Mouse (Mus musculus) heart, embryonic 16.5 days (tissue): ENCODE results near the gene Gm8126. TPM values are rescaled to one million over a fixed set of nuclear protein-coding genes. Genes with fewer than 3 reads are reported as not detected.
"Not testable (repeated sequence)": the region's sequence is repeated elsewhere in the genome, so short reads cannot be mapped to it uniquely, and the experiment has no call there.

Source experiments
- ATAC-seq: fragments of 200-750 bp; cut with Nextera tagmentation; replicated peaks from 2 replicates; pipeline ENCODE4 v1.8.0; 2017; ENCODE audit warnings: moderate number of reproducible peaks; ENCODE audit not compliant: insufficient read depth, low FRiP score; ENCODE audit errors: extremely low read depth
- H3K27ac ChIP-seq: fragments of 300-500 bp; sonication (generic); 2 replicates; pipeline ENCODE4 v1.5.1; 2014; ENCODE audit warnings: mild to moderate bottlenecking, low read length, control low read depth, moderate library complexity
- H3K27me3 ChIP-seq: fragments of 300-500 bp; sonication (generic); 2 replicates; pipeline ENCODE4 v1.6.1; 2014; ENCODE audit warnings: low read length, mixed read lengths; ENCODE audit not compliant: control insufficient read depth, insufficient read depth
- H3K36me3 ChIP-seq: fragments of 300-500 bp; sonication (generic); 2 replicates; pipeline ENCODE4 v1.6.1; 2014; ENCODE audit not compliant: control insufficient read depth, insufficient read depth
- H3K4me1 ChIP-seq: fragments of 300-500 bp; sonication (generic); 2 replicates; pipeline ENCODE4 v1.6.1; 2014; ENCODE audit warnings: low read length, mixed read lengths; ENCODE audit not compliant: control insufficient read depth, insufficient read depth
- H3K4me2 ChIP-seq: fragments of 300-500 bp; sonication (generic); 2 replicates; pipeline ENCODE4 v1.6.1; 2014; ENCODE audit warnings: low read depth, mild to moderate bottlenecking, control low read depth, low read length
- H3K4me3 ChIP-seq: fragments of 300-500 bp; sonication (generic); 2 replicates; pipeline ENCODE4 v1.5.1; 2014; ENCODE audit warnings: mild to moderate bottlenecking, control low read depth, low read length
- H3K9ac ChIP-seq: fragments of 300-500 bp; sonication (generic); 2 replicates; pipeline ENCODE4 v1.6.1; 2014; ENCODE audit warnings: low read length, control low read depth
- H3K9me3 ChIP-seq: fragments of 300-500 bp; sonication (generic); replicated peaks from 2 replicates; pipeline ENCODE4 v1.6.1; 2016; ENCODE audit warnings: low read length; ENCODE audit not compliant: control insufficient read depth
- WGBS: fragments of 180-500 bp; shearing (Covaris S2); extraction: QIAGEN DNeasy Blood & Tissue Kit; methylation state at CpG from one replicate; pipeline ENCODE4 v1.1.7; 2014; 5-methylcytosine and 5-hydroxymethylcytosine counted together
- polyA plus RNA-seq: library from polyadenylated mRNA; unstranded; fragments of >200 nt; fragmentation: Nextera tagmentation; extraction: Ambion mirVana; gene quantifications from 2 replicates; pipeline ENCODE4 v1.2.1, GENCODE M21; 2015

The Gm8126 gene
- polyA plus RNA-seq, 1 experiment from 2014 or later = not detected

GRCm38 (mm10) chr14:43273161-43273560, 14.7 kb downstream of the Gm8126 start:
- H3K9me3 ChIP-seq, H3K4me2 ChIP-seq, H3K27me3 ChIP-seq, ATAC-seq, H3K9ac ChIP-seq, H3K36me3 ChIP-seq, H3K4me3 ChIP-seq, H3K4me1 ChIP-seq, H3K27ac ChIP-seq: not testable (repeated sequence)
- 81% methylated on average over 1 of the region's 1 CpGs for WGBS

- not testable (repeated sequence) for H3K4me3 ChIP-seq, H3K4me2 ChIP-seq, H3K9ac ChIP-seq, ATAC-seq, H3K4me1 ChIP-seq, H3K27me3 ChIP-seq, H3K27ac ChIP-seq, H3K9me3 ChIP-seq, H3K36me3 ChIP-seq
- 72% methylated on average over 8 of the region's 8 CpGs for WGBS
Measured at GRCm38 (mm10) chr14:43274986-43275511, 16.6 kb downstream of the Gm8126 start, which contains the start of gene Gm9732. TSS of gene Gm9732 (plus strand) at chr14:43275036.

- H3K9ac ChIP-seq, H3K9me3 ChIP-seq, H3K36me3 ChIP-seq, H3K27ac ChIP-seq, ATAC-seq, H3K4me2 ChIP-seq, H3K27me3 ChIP-seq, H3K4me3 ChIP-seq, H3K4me1 ChIP-seq: not testable (repeated sequence)
- WGBS = 72% methylated on average over 1 of the region's 1 CpGs
Measured at GRCm38 (mm10) chr14:43275752-43276151, 17.3 kb downstream of the Gm8126 start.

DNA sequence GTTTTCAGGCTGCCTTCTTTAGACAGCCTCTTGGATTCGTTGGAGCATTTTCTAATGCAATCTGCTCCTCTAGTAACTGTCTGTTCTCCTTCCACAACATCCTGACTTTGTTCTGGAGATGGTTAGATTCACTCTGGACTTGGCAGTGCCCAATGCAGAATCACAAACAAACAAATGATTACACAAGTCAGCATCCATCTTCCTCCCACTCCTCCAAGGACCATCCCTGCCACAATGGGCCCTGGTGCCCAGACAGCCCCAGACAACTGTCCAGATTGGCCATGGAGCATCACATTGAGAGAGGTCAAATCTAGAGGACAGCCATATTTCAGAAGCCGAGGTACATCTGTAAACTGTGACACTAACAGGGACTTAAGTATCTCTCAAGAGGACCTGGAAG, 19.0 kb downstream of the Gm8126 start:
- not testable (repeated sequence) for H3K27ac ChIP-seq, H3K9ac ChIP-seq, H3K4me1 ChIP-seq, H3K4me2 ChIP-seq, H3K27me3 ChIP-seq, H3K9me3 ChIP-seq, H3K4me3 ChIP-seq, ATAC-seq, H3K36me3 ChIP-seq
- 42% methylated on average over 2 of the region's 2 CpGs for WGBS

- H3K4me1 ChIP-seq, H3K4me2 ChIP-seq, H3K9ac ChIP-seq, H3K27me3 ChIP-seq, H3K9me3 ChIP-seq, H3K36me3 ChIP-seq, H3K27ac ChIP-seq, ATAC-seq, H3K4me3 ChIP-seq: not testable (repeated sequence)
- 57% methylated on average over 4 of the region's 4 CpGs for WGBS
Measured at GRCm38 (mm10) chr14:43278146-43278545, 19.7 kb downstream of the Gm8126 start.

GRCm38 (mm10) chr14:43278681-43279080, 20.2 kb downstream of the Gm8126 start:
- not testable (repeated sequence) for H3K27ac ChIP-seq, H3K36me3 ChIP-seq, H3K4me3 ChIP-seq, H3K9me3 ChIP-seq, ATAC-seq, H3K4me2 ChIP-seq, H3K9ac ChIP-seq, H3K27me3 ChIP-seq, H3K4me1 ChIP-seq
- 75% methylated on average over 3 of the region's 3 CpGs for WGBS

DNA sequence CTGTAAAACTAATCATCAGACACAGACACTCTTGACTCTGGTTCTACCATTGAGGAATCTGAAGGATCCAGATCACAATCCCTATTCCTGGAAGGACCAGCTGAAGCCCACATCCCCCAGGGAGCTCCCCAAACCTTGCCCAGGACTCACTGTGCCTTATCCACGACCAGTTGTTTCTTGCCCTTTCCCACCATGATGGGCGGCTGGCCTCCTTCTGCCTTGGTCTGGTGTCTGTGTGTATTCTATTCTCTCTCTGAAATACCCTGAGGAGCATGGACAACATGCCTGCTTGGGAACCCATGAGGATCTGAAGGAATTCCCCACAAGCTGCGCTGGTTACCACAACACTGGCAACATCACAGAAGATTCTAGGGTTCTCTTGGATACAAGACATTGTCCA, 35.1 kb downstream of the Gm8126 start, which contains the start of gene Gm8127:
Gm8127 (minus strand) TSS at position 330 of the 400 bp plus-strand sequence.
- not testable (repeated sequence) for H3K4me3 ChIP-seq, H3K27me3 ChIP-seq, H3K9me3 ChIP-seq, H3K4me1 ChIP-seq, H3K36me3 ChIP-seq, H3K9ac ChIP-seq, H3K27ac ChIP-seq, H3K4me2 ChIP-seq, ATAC-seq
- 58% methylated on average over 3 of the region's 3 CpGs for WGBS

Other genes starting within 250 kb of the Gm8126 start
- not detected in 2 replicates for gene Gm10376, start 243.0 kb upstream of the Gm8126 start, polyA plus RNA-seq
- gene Gm8094, start 182.0 kb upstream of the Gm8126 start, polyA plus RNA-seq = 0.11 TPM in 1 of 2 replicates, not detected in the other
- gene Gm8104, start 158.0 kb upstream of the Gm8126 start, polyA plus RNA-seq = not detected in 2 replicates
- not detected in 2 replicates for gene Gm7233, start 78.8 kb upstream of the Gm8126 start, polyA plus RNA-seq
- not detected in 2 replicates for gene Gm8122, start 23.3 kb upstream of the Gm8126 start, polyA plus RNA-seq
- not detected in 2 replicates for gene Gm9732, start 16.4 kb downstream of the Gm8126 start, polyA plus RNA-seq
- gene Gm8127, start 35.2 kb downstream of the Gm8126 start, polyA plus RNA-seq = not detected in 2 replicates
- gene 1700001F09Rik, start 89.2 kb downstream of the Gm8126 start, polyA plus RNA-seq = not detected in 2 replicates
- gene Gm8138, start 157.7 kb downstream of the Gm8126 start, polyA plus RNA-seq = not detected in 2 replicates